Comparison of ENCODE assay signal across 8 mouse cellular contexts in genomic region chr11:48869380-48870110, GRCm38 (mm10). TPM values are rescaled to one million over a fixed set of nuclear protein-coding genes. Genes with fewer than 3 reads are reported as not detected.
A peak's percentile ranks its signal among the peaks of the same experiment; 100 is the strongest.
DNase-seq lines count a peak whose midpoint lies in the region; ATAC-seq and TF ChIP-seq lines count a peak whose summit lies in the region.

No protein-coding gene starts in this region.

- H3K9me3 ChIP-seq in embryonic facial prominence, embryonic 14.5 days (ENCODE audit: control insufficient read depth, low read length), result no peaks in the 10 kb centered on the region
- H3K9me3 ChIP-seq in kidney, postnatal 0 days (replicated peaks; ENCODE audit: low read length), result no peaks in the 10 kb centered on the region

- no peak overlapping the region for H3K9ac ChIP-seq in embryonic facial prominence, embryonic 14.5 days (ENCODE audit: low read depth, low read length)
- H3K9ac ChIP-seq in kidney, postnatal 0 days (ENCODE audit: low read depth, low read length), result peak overlapping the region; percentile 42

- no peak for ATAC-seq in embryonic facial prominence, embryonic 14.5 days (ENCODE audit: low read depth)
- ATAC-seq in kidney, postnatal 0 days (replicated peaks; ENCODE audit: low FRiP score, low read depth), result peak; percentile 33; the same call in 1 of the 2 replicates

- 0 out of 2 replicates have a peak, but pooled peaks cover 5% of the 10 kb centered on the region for H3K4me1 ChIP-seq in embryonic facial prominence, embryonic 14.5 days (ENCODE audit: control insufficient read depth, insufficient read depth, low read length)
- peaks cover 18% of the 10 kb centered on the region for H3K4me1 ChIP-seq in kidney, postnatal 0 days (replicated peaks; ENCODE audit: insufficient read depth, low read length)
- H3K4me1 ChIP-seq in olfactory bulb, adult 2 months (ENCODE audit: control insufficient read depth, insufficient read depth, low read length), result peaks cover 11% of the 10 kb centered on the region

- H3K27ac ChIP-seq in left cerebral cortex, adult 2 months, result no peak overlapping the region
- no peak overlapping the region for H3K27ac ChIP-seq in embryonic facial prominence, embryonic 14.5 days (replicated peaks; ENCODE audit: low read depth, low read length)
- H3K27ac ChIP-seq in kidney, postnatal 0 days, result peak overlapping the region; percentile 55; the same call in 1 of the 2 replicates
- H3K27ac ChIP-seq in olfactory bulb, adult 2 months (ENCODE audit: insufficient read depth, low read depth, low read length), result no peak overlapping the region

- H3K4me3 ChIP-seq in left cerebral cortex, adult 2 months, result peak overlapping the region; percentile 61
- H3K4me3 ChIP-seq in embryonic facial prominence, embryonic 14.5 days (ENCODE audit: low read depth, low read length), result no peak overlapping the region
- H3K4me3 ChIP-seq in kidney, postnatal 0 days (replicated peaks; ENCODE audit: low read depth, low read length), result peak overlapping the region; percentile 52
- peak overlapping the region; percentile 24 for H3K4me3 ChIP-seq in olfactory bulb, adult 2 months (ENCODE audit: insufficient read depth, low read depth, low read length)

- no peak for DNase-seq in left cerebral cortex, adult 2 months (ENCODE audit: extremely low spot score in 1 of 2, low spot score in 2 of 2)
- DNase-seq in left cerebral cortex, adult 11 months (ENCODE audit: low spot score), result no peak
- no peak for DNase-seq in embryonic facial prominence, embryonic 14.5 days (ENCODE audit: low spot score)
- DNase-seq in kidney, postnatal 0 days (ENCODE audit: low spot score), result peak; percentile 21
- DNase-seq in right cerebral cortex, postnatal 4 days, result no peak
- no peak for DNase-seq in right cerebral cortex, postnatal 25 days
- no peak for DNase-seq in ovary, postnatal 10 days (ENCODE audit: low spot score)

- no peak for TF ChIP-seq POLR2A in olfactory bulb, adult 2 months (IDR thresholded peaks at IDR 0.05; ENCODE audit: insufficient read depth, low read depth, low read length)

- no peak for TF ChIP-seq CTCF in left cerebral cortex, adult 2 months (IDR thresholded peaks at IDR 0.05)
- TF ChIP-seq CTCF in kidney, postnatal 0 days (IDR thresholded peaks at IDR 0.05; ENCODE audit: low read depth), result no peak
- TF ChIP-seq CTCF in olfactory bulb, adult 2 months (IDR thresholded peaks at IDR 0.05; ENCODE audit: insufficient read depth, low read depth, low read length), result no peak

- 61% methylated on average over 7 of the region's 7 CpGs for WGBS in embryonic facial prominence, embryonic 14.5 days
- WGBS in kidney, postnatal 0 days, result 35% methylated on average over 7 of the region's 7 CpGs
- 81% methylated on average over 7 of the region's 7 CpGs for WGBS in olfactory bulb, adult 2 months

- H3K4me2 ChIP-seq in embryonic facial prominence, embryonic 14.5 days (ENCODE audit: low read depth, low read length), result peak overlapping the region; percentile 79
- peak overlapping the region; percentile 73 for H3K4me2 ChIP-seq in kidney, postnatal 0 days (ENCODE audit: low read length)

- peaks cover 3% of the 10 kb centered on the region; the same call in 1 of the 2 replicates for H3K27me3 ChIP-seq in embryonic facial prominence, embryonic 14.5 days (replicated peaks; ENCODE audit: control insufficient read depth, insufficient read depth, low read length)
- H3K27me3 ChIP-seq in kidney, postnatal 0 days (ENCODE audit: insufficient read depth, low read length), result no peaks in the 10 kb centered on the region

- no peaks in the 10 kb centered on the region for H3K36me3 ChIP-seq in embryonic facial prominence, embryonic 14.5 days (ENCODE audit: control insufficient read depth, insufficient read depth, low read length)
- H3K36me3 ChIP-seq in kidney, postnatal 0 days (ENCODE audit: insufficient read depth, low read length), result peaks cover 21% of the 10 kb centered on the region

- intact Hi-C loops in left cerebral cortex, adult 2 months (cut with DNase I), result loop anchor here (5.0 kb wide), 2 partner anchors 398 to 668 kb away; no protein-coding TSS in a partner anchor

RNA-seq across cellular contexts. Expression of gene Irgm1, which starts 1.9 kb away (rescaled TPM):
- total RNA-seq in left cerebral cortex, adult 2 months (2021), result 1 to 10 TPM; 5.5 to 5.6 TPM
- 6.9 and 7.6 TPM in 2 replicates for polyA plus RNA-seq in embryonic facial prominence, embryonic 14.5 days (2014; fragmentation: Nextera tagmentation; extraction: Ambion mirVana)
- polyA plus RNA-seq in kidney, postnatal 0 days (2015; fragmentation: Nextera tagmentation; extraction: Ambion mirVana), result 32.0 and 33.2 TPM in 2 replicates
- 204 TPM in 1 of 2 replicates, not detected in the other for polyA plus RNA-seq in olfactory bulb, adult 2 months (2012; ENCODE audit: insufficient read depth, insufficient read length, low replicate concordance, missing spikeins)

RNA-seq across cellular contexts. Expression of gene Gm5431, which starts 32.5 kb away (rescaled TPM):
- total RNA-seq in left cerebral cortex, adult 2 months (2021), result under 1 TPM; 0.18 to 0.33 TPM
- polyA plus RNA-seq in embryonic facial prominence, embryonic 14.5 days (2014; fragmentation: Nextera tagmentation; extraction: Ambion mirVana), result 0.36 and 0.56 TPM in 2 replicates
- polyA plus RNA-seq in kidney, postnatal 0 days (2015; fragmentation: Nextera tagmentation; extraction: Ambion mirVana), result 0.24 and 0.43 TPM in 2 replicates
- polyA plus RNA-seq in olfactory bulb, adult 2 months (2012; ENCODE audit: insufficient read depth, insufficient read length, low replicate concordance, missing spikeins), result not detected in 2 replicates

RNA-seq across cellular contexts. Expression of gene Gm12184, which starts 43.1 kb away (rescaled TPM):
- total RNA-seq in left cerebral cortex, adult 2 months (2021), result 1 to 10 TPM; 1.1 to 2.6 TPM
- 3.4 and 4.6 TPM in 2 replicates for polyA plus RNA-seq in embryonic facial prominence, embryonic 14.5 days (2014; fragmentation: Nextera tagmentation; extraction: Ambion mirVana)
- polyA plus RNA-seq in kidney, postnatal 0 days (2015; fragmentation: Nextera tagmentation; extraction: Ambion mirVana), result 4.4 and 10.3 TPM in 2 replicates
- polyA plus RNA-seq in olfactory bulb, adult 2 months (2012; ENCODE audit: insufficient read depth, insufficient read length, low replicate concordance, missing spikeins), result not detected in 2 replicates

RNA-seq across cellular contexts. Expression of gene Trim7, which starts 43.6 kb away (rescaled TPM):
- total RNA-seq in left cerebral cortex, adult 2 months (2021), result 1 to 10 TPM; 2.4 to 3.3 TPM
- polyA plus RNA-seq in embryonic facial prominence, embryonic 14.5 days (2014; fragmentation: Nextera tagmentation; extraction: Ambion mirVana), result 1.3 TPM in 2 replicates
- 10.2 and 10.5 TPM in 2 replicates for polyA plus RNA-seq in kidney, postnatal 0 days (2015; fragmentation: Nextera tagmentation; extraction: Ambion mirVana)
- polyA plus RNA-seq in olfactory bulb, adult 2 months (2012; ENCODE audit: insufficient read depth, insufficient read length, low replicate concordance, missing spikeins), result not detected in 2 replicates

RNA-seq across cellular contexts. Expression of gene Trim41, which starts 52.4 kb away (rescaled TPM):
- 10 to 100 TPM; 61.7 to 67.7 TPM for total RNA-seq in left cerebral cortex, adult 2 months (2021)
- polyA plus RNA-seq in embryonic facial prominence, embryonic 14.5 days (2014; fragmentation: Nextera tagmentation; extraction: Ambion mirVana), result 5.2 and 5.3 TPM in 2 replicates
- 5.2 and 5.3 TPM in 2 replicates for polyA plus RNA-seq in kidney, postnatal 0 days (2015; fragmentation: Nextera tagmentation; extraction: Ambion mirVana)
- polyA plus RNA-seq in olfactory bulb, adult 2 months (2012; ENCODE audit: insufficient read depth, insufficient read length, low replicate concordance, missing spikeins), result not detected in 2 replicates
